Mouse (Mus musculus): ENCODE results near the gene Akr1c6.
"Not testable (repeated sequence)": the region's sequence is repeated elsewhere in the genome, so short reads cannot be mapped to it uniquely, and the experiment has no call there.

Gene Akr1c6

GRCm38 (mm10) chr13:4434006-4434405 lies at the start of gene Akr1c6:
Gene Akr1c6 (plus strand): TSS chr13:4434306.
- no peak for DNase-seq (ENCODE audit: low spot score)

- no peak for DNase-seq (ENCODE audit: low spot score)
Measured at GRCm38 (mm10) chr13:4384918-4385317, 49.2 kb upstream of the Akr1c6 start.

GRCm38 (mm10) chr13:4385541-4385940 lies 48.6 kb upstream of the Akr1c6 start:
- no peak for DNase-seq (ENCODE audit: low spot score)

- DNase-seq (ENCODE audit: low spot score): no peak
Measured at GRCm38 (mm10) chr13:4388762-4389446, 45.2 kb upstream of the Akr1c6 start.

GRCm38 (mm10) chr13:4400360-4400759 lies 33.7 kb upstream of the Akr1c6 start:
- DNase-seq (ENCODE audit: low spot score): not testable (repeated sequence)

GRCm38 (mm10) chr13:4400831-4401230 lies 33.3 kb upstream of the Akr1c6 start:
- no peak for DNase-seq (ENCODE audit: low spot score)

- no peak for DNase-seq (ENCODE audit: low spot score)
Measured at GRCm38 (mm10) chr13:4402221-4402620, 31.9 kb upstream of the Akr1c6 start.

- DNase-seq (ENCODE audit: low spot score): no peak
Measured at GRCm38 (mm10) chr13:4404726-4405125, 29.4 kb upstream of the Akr1c6 start.

GRCm38 (mm10) chr13:4406771-4407170 lies 27.3 kb upstream of the Akr1c6 start:
- no peak for DNase-seq (ENCODE audit: low spot score)

GRCm38 (mm10) chr13:4428558-4428957 lies 5.5 kb upstream of the Akr1c6 start:
- no peak for DNase-seq (ENCODE audit: low spot score)

GRCm38 (mm10) chr13:4429034-4429433 lies 5.1 kb upstream of the Akr1c6 start:
- DNase-seq (ENCODE audit: low spot score): no peak

GRCm38 (mm10) chr13:4431129-4431528 lies 3.0 kb upstream of the Akr1c6 start:
- no peak for DNase-seq (ENCODE audit: low spot score)

- DNase-seq (ENCODE audit: low spot score): no peak
Measured at GRCm38 (mm10) chr13:4465641-4466040, 31.5 kb downstream of the Akr1c6 start.

GRCm38 (mm10) chr13:4467896-4468295 lies 33.8 kb downstream of the Akr1c6 start:
- DNase-seq (ENCODE audit: low spot score): no peak

Measured in ovary, postnatal 10 days (tissue).